Mouse (Mus musculus): ENCODE measurements around the gene Sh2b1. TPM values are rescaled to one million over a fixed set of nuclear protein-coding genes. Genes with fewer than 3 reads are reported as not detected.
"Not testable (repeated sequence)": the region's sequence is repeated elsewhere in the genome, so short reads cannot be mapped to it uniquely, and the experiment has no call there.

Sh2b1 gene
- 10 to 100 TPM; 47.5 to 53.4 TPM for total RNA-seq (2021)
- long read RNA-seq, experiment 1, partial matches to known transcripts = 22 of 28 reads
- long read RNA-seq, experiment 1, other reads (novel, unspliced or antisense) = 6 of 28 reads
- long read RNA-seq, experiment 2, partial matches to known transcripts = 6 of 41 reads
- long read RNA-seq, experiment 2, other reads (novel, unspliced or antisense) = 30 of 41 reads

GRCm38 (mm10) chr7:126474993-126475581 is at the start of gene Sh2b1:
TSS of gene Sh2b1 (minus strand) at chr7:126475424.
- DNase-seq = peak; percentile 92

GRCm38 (mm10) chr7:126523316-126523715 is 48.1 kb upstream of the Sh2b1 start:
- no peak for DNase-seq

- peak; percentile 45 for DNase-seq
Measured at GRCm38 (mm10) chr7:126519513-126519912, 44.3 kb upstream of the Sh2b1 start.

- DNase-seq = no peak
Measured at GRCm38 (mm10) chr7:126518261-126518941, 43.2 kb upstream of the Sh2b1 start.

GRCm38 (mm10) chr7:126511287-126511686 is 36.1 kb upstream of the Sh2b1 start:
- DNase-seq = peak; percentile 44

DNA sequence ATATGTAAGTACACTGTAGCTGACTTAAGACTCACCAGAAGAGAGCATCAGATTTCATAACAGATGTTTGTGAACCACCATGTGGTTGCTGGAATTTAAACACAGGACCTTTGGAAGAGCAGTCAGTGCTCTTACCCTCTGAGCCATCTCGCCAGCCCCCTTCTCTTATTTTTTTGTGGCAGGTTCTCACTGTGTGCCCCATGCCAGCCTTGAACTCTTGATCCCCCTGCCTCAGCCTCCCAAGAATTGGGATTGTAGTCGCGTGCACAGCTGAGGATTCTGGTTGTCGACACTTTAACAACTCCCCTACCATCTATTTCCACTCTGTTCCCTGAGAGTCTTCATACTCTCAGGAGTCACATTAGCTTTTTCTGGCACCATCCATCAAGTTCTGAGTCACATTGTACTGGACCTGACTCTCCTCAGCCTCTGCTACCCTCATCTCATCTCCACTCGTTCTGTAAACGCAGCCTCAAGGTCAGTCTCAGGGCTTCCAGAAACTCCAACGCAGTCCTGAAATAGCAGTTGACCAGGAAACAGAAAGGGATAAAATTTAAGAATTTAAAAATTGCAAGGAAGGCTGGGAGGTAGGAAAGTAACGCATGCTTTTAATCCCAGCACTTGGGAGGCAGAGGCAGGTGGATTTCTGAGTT is 32.0 kb upstream of the Sh2b1 start:
- no peak for DNase-seq

GRCm38 (mm10) chr7:126504913-126505312 is 29.7 kb upstream of the Sh2b1 start:
- no peak for DNase-seq

DNA sequence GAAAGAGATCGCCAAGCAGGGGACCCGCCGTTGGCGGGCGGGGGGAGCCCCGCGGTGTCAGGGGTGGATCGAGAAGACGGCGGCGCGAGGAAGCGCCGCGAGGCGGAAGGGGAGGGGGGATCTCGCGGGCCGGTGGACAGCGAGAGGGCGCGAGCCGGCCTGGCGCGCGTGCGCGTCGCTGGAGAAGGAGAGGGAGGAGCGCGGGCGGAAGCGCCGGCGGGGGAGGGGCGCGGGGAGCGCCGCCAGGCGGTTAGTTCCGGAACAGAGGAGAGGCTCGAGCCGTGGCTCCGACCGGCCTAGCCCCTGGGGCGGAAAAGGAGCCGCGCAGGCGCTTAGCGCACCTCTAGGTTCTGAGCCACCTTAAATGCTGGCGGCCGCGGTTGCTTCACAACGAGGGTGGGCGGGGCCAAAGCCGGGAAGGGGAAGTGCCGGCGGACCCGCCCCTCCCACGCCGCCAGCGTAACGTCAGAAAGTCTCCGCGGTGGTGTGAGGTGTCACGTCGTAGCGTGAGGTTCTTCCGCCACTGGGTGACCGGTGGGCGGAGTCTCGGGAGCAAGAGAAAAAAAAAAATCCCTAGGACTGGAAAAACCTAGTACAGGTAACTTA is 28.2 kb upstream of the Sh2b1 start, which contains the start of gene Atxn2l:
Atxn2l (minus strand) TSS at position 165 of the 606 bp plus-strand sequence.
- peak; percentile 99 for DNase-seq

GRCm38 (mm10) chr7:126502751-126503150 is 27.5 kb upstream of the Sh2b1 start:
- DNase-seq = no peak

DNA sequence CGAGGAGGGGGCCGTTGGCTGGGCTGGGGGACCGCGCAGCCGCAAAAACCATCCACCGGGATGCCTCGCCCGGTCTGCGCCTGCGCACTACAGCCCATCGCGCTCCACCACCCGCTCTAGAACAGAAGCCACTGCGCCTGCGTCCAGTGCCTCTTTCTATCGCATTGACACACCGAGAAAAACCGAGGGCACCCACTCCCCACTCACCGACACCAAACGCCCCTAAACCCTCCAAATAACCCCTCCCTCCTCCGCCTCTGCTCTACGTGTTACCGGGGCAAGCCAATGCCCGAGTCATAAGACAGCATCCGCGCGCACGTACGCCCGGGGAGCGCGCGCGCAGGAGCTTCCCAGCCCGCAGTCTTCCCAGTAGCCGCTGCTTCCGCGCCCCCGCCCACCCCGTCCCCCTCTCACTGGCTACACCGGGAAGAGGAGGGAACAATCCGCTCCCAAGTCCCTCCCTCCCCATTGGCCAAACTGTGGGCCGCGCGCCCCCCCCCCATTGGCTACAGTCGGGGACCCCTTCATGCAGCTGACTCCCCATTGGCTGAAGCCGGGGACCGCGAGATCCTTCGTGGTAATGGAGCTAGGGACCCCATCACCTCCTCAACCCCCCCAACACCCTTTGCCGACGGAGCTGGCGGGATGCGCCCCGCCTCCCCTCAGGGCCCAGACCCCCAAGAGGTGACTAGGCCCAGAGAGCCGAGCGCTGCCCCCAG is 27.0 kb upstream of the Sh2b1 start:
- peak; percentile 94 for DNase-seq

GRCm38 (mm10) chr7:126501684-126502022 is 26.4 kb upstream of the Sh2b1 start:
- no peak for DNase-seq

DNA sequence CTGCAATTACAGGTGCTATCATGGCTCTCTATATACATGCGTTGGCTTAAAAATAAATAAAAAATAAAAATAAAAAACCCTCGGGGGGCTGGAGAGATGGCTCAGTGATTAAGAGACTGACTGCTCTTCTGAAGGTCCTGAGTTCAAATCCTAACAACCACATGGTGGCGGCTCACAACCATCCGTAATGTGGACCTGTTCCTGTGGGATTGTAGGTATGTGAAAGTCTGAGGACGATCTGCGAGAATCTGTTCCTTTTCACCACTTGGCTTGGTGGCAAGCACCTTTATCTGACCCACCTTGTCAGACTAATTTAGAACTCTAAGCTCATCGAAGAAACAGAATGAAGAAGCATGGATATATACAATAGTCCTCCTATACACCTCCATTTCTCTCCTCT is 24.2 kb upstream of the Sh2b1 start:
- no peak for DNase-seq

GRCm38 (mm10) chr7:126497966-126498365 is 22.7 kb upstream of the Sh2b1 start:
- DNase-seq = no peak

- DNase-seq = no peak
Measured at GRCm38 (mm10) chr7:126496475-126496874, 21.3 kb upstream of the Sh2b1 start.

DNA sequence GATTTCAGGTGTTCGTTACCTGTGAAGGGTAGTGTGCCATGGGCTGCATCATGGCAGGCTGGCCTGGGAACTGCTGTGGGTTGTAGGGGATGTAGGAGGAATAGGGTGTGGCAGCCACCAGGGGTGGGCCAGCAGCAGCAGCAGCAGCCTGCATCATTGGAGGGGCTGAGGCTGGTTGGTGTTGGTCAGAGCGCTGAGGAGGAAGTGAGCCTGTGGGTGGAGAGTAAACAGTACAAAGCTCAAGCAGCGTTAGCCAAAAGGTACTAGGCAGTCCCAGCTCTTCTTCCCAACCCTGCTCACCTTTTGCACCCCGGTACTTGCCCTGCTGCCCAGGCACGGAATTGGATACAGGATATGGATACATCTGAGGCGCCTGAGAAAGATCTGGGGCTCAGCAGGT is 18.9 kb upstream of the Sh2b1 start:
- no peak for DNase-seq

- DNase-seq = no peak
Measured at GRCm38 (mm10) chr7:126491973-126492372, 16.7 kb upstream of the Sh2b1 start.

DNA sequence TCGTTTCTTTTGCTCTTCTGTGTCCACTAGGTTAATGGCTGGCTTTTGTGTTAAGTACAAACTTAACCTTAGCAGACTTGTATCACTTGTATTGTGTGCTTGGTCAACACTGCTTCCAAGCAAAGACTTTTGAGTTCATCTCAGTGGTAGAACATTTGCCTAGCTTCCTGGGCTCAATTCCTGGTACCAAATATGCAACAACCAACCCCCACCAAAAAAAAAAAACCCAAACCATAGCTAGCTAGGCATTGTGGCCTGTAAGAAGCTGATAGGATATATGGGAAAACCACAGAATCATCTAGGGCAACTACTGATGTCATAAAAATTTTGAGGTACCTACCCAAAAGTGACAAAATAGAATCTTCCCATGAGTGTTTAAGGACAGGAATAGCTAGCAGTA is 15.8 kb upstream of the Sh2b1 start:
- DNase-seq = no peak

- DNase-seq = not testable (repeated sequence)
Measured at GRCm38 (mm10) chr7:126487617-126488385, 12.6 kb upstream of the Sh2b1 start.

- DNase-seq = peak; percentile 96
Measured at GRCm38 (mm10) chr7:126487052-126487483, 11.8 kb upstream of the Sh2b1 start, which contains the start of gene Tufm. TSS of gene Tufm (plus strand) at chr7:126487361.

DNA sequence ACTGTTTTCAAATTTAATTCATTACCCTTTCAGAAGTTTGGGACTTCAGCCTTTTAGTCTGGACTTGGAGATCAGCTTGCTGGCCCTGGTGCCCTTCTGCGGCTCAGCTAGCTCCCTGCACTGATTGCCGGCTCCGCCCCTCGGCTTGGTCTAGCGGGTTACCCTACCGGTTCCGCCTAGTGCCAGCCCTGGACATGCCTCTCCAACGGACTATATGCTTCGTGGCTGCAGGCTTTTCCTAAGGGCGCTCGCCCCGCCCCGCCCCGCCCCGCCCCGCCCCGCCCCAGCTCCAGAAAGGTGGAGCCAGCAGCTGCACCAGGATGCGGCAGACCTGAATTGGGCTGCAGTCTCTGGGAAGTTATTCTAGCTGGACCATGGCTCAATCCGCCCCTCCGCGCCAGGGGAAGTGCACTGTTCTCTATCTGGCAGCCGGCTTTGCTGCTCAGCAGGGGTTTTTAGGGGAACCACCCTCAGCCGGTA is 7.2 kb upstream of the Sh2b1 start:
- DNase-seq = peak; percentile 93

- DNase-seq = no peak
Measured at GRCm38 (mm10) chr7:126481699-126482098, 6.5 kb upstream of the Sh2b1 start.

Data from adrenal gland, postnatal 10 days (tissue).